Comparison of ENCODE assay signal across 9 mouse cellular contexts in genomic region chr4:136548381-136548801, GRCm38 (mm10). TPM values are rescaled to one million over a fixed set of nuclear protein-coding genes. Genes with fewer than 3 reads are reported as not detected.
DNase-seq lines count a peak whose midpoint lies in the region; ATAC-seq and TF ChIP-seq lines count a peak whose summit lies in the region.
"Had no signal": no experiment of that assay in that cellular context is flagged by ENCODE, and none has a peak within 500 bp of the region (broad histone marks: within the 10 kb centered on the region; RNA-seq: fewer than 3 reads in every experiment).

No protein-coding gene starts in this region.

- no peak overlapping the region for H3K4me3 ChIP-seq in embryonic facial prominence, embryonic 14.5 days (ENCODE audit: low read depth, low read length)
- no peak overlapping the region for H3K4me3 ChIP-seq in embryonic facial prominence, embryonic 10.5 days
- no peak overlapping the region for H3K4me3 ChIP-seq in forebrain, embryonic 14.5 days (ENCODE audit: low read depth, low read length)
- H3K4me3 ChIP-seq in thymus, adult 2 months (ENCODE audit: control insufficient read depth, insufficient read depth, low read length) = no peak overlapping the region

- peaks cover 91% of the 10 kb centered on the region for H3K36me3 ChIP-seq in embryonic facial prominence, embryonic 14.5 days (ENCODE audit: control insufficient read depth, insufficient read depth, low read length)
- H3K36me3 ChIP-seq in embryonic facial prominence, embryonic 10.5 days (replicated peaks) = peaks cover 100% of the 10 kb centered on the region
- peaks cover 93% of the 10 kb centered on the region for H3K36me3 ChIP-seq in forebrain, embryonic 14.5 days (ENCODE audit: control insufficient read depth, insufficient read depth, low read length)
- peaks cover 41% of the 10 kb centered on the region for H3K36me3 ChIP-seq in thymus, adult 2 months (ENCODE audit: control insufficient read depth, insufficient read depth, low read length)

- no peak for TF ChIP-seq CTCF in thymus, adult 2 months (IDR thresholded peaks at IDR 0.05; ENCODE audit: borderline replicate concordance, control insufficient read depth, extremely low read depth, insufficient read depth, low read length, poor library complexity)

- no peak overlapping the region for H3K4me2 ChIP-seq in embryonic facial prominence, embryonic 14.5 days (ENCODE audit: low read depth, low read length)
- no peak overlapping the region for H3K4me2 ChIP-seq in forebrain, embryonic 14.5 days (ENCODE audit: low read length)

- DNase-seq in embryonic facial prominence, embryonic 14.5 days (ENCODE audit: low spot score) = peak; percentile 30
- DNase-seq in embryonic facial prominence, embryonic 10.5 days (ENCODE audit: low spot score) = no peak
- DNase-seq in lung, postnatal 10 days = peak; percentile 18
- no peak for DNase-seq in lung, adult 18-20 months
- peak; percentile 63 for DNase-seq in forebrain, embryonic 14.5 days (ENCODE audit: low spot score)
- no peak for DNase-seq in thymus, adult 2 months
- DNase-seq in frontal cortex, postnatal 14 days (ENCODE audit: low spot score in 2 of 2) = no peak
- DNase-seq: lung, postnatal 14 days had no signal

- TF ChIP-seq POLR2A in thymus, adult 2 months (IDR thresholded peaks at IDR 0.05; ENCODE audit: control insufficient read depth, extremely low read depth, insufficient read depth, low read length, poor library complexity) = no peak

- 86% methylated on average over 1 of the region's 1 CpGs for WGBS in embryonic facial prominence, embryonic 14.5 days
- WGBS in embryonic facial prominence, embryonic 10.5 days = 81% methylated on average over 1 of the region's 1 CpGs
- 0% methylated on average over 1 of the region's 1 CpGs for WGBS in forebrain, embryonic 14.5 days
- 96% methylated on average over 1 of the region's 1 CpGs for WGBS in thymus, adult 2 months

- no peak overlapping the region for H3K9ac ChIP-seq in embryonic facial prominence, embryonic 14.5 days (ENCODE audit: low read depth, low read length)
- H3K9ac ChIP-seq in forebrain, embryonic 14.5 days (ENCODE audit: low read length) = no peak overlapping the region

- no peaks in the 10 kb centered on the region for H3K9me3 ChIP-seq in embryonic facial prominence, embryonic 14.5 days (ENCODE audit: control insufficient read depth, low read length)
- H3K9me3 ChIP-seq in embryonic facial prominence, embryonic 10.5 days = no peaks in the 10 kb centered on the region
- H3K9me3 ChIP-seq in forebrain, embryonic 14.5 days (replicated peaks; ENCODE audit: control insufficient read depth, low read length) = no peaks in the 10 kb centered on the region

- no peaks in the 10 kb centered on the region for H3K4me1 ChIP-seq in embryonic facial prominence, embryonic 14.5 days (ENCODE audit: control insufficient read depth, insufficient read depth, low read length)
- no peaks in the 10 kb centered on the region for H3K4me1 ChIP-seq in embryonic facial prominence, embryonic 10.5 days
- peaks cover 15% of the 10 kb centered on the region for H3K4me1 ChIP-seq in forebrain, embryonic 14.5 days (ENCODE audit: control insufficient read depth, insufficient read depth, low read length)
- no peaks in the 10 kb centered on the region for H3K4me1 ChIP-seq in thymus, adult 2 months (replicated peaks; ENCODE audit: control insufficient read depth, insufficient read depth, low read length)

- no peak for ATAC-seq in embryonic facial prominence, embryonic 14.5 days (ENCODE audit: low read depth)
- ATAC-seq in forebrain, embryonic 14.5 days = peak; percentile 66; the same call in 1 of the 2 replicates
- peak; percentile 65 for ATAC-seq in megakaryocyte progenitor cell, adult 5-6 weeks (replicated peaks; ENCODE audit: poor library complexity)

- H3K27ac ChIP-seq in embryonic facial prominence, embryonic 14.5 days (replicated peaks; ENCODE audit: low read depth, low read length) = no peak overlapping the region; the same call in 1 of the 2 replicates
- no peak overlapping the region for H3K27ac ChIP-seq in embryonic facial prominence, embryonic 10.5 days (replicated peaks)
- H3K27ac ChIP-seq in forebrain, embryonic 14.5 days (ENCODE audit: low read depth, low read length) = peak overlapping the region; percentile 81; the same call in 1 of the 2 replicates
- H3K27ac ChIP-seq in thymus, adult 2 months (ENCODE audit: control insufficient read depth, insufficient read depth, low read length) = no peak overlapping the region

- H3K27me3 ChIP-seq in embryonic facial prominence, embryonic 14.5 days (replicated peaks; ENCODE audit: control insufficient read depth, insufficient read depth, low read length) = no peaks in the 10 kb centered on the region
- H3K27me3 ChIP-seq in embryonic facial prominence, embryonic 10.5 days (replicated peaks; ENCODE audit: low read depth, poor library complexity, severe bottlenecking) = no peaks in the 10 kb centered on the region
- H3K27me3 ChIP-seq in forebrain, embryonic 14.5 days (replicated peaks; ENCODE audit: control insufficient read depth, insufficient read depth, low read length) = no peaks in the 10 kb centered on the region
- H3K27me3 ChIP-seq in thymus, adult 2 months (ENCODE audit: control insufficient read depth, insufficient read depth, low read length) = no peaks in the 10 kb centered on the region

RNA-seq across cellular contexts. Expression of gene Kdm1a, which starts 54.1 kb away (rescaled TPM):
- polyA plus RNA-seq in embryonic facial prominence, embryonic 14.5 days (2014; fragmentation: Nextera tagmentation; extraction: Ambion mirVana) = 48.6 and 54.1 TPM in 2 replicates
- polyA plus RNA-seq in embryonic facial prominence, embryonic 10.5 days (2016; fragmentation: Nextera tagmentation; extraction: Ambion mirVana) = 54.2 and 56.1 TPM in 2 replicates
- polyA plus RNA-seq in forebrain, embryonic 14.5 days (2014; fragmentation: Nextera tagmentation; extraction: Ambion mirVana) = 103 TPM in 2 replicates
- total RNA-seq in megakaryocyte progenitor cell, adult 5-6 weeks (2015) = 35.7 and 46.3 TPM in 2 replicates
- total RNA-seq in megakaryocyte progenitor cell, adult 5-6 weeks (2017) = 78.2 and 80.5 TPM in 2 replicates
- polyA plus RNA-seq in thymus, adult 2 months (2012; rRNA removed) = 64.3 and 70.4 TPM in 2 replicates

Comparison
In these comparisons a context has a peak if more than half of its experiments do, and no peak if none do; other contexts are left out.
1. DNase-seq: peak in embryonic facial prominence, embryonic 14.5 days (single experiment), lung, postnatal 10 days (single experiment) and forebrain, embryonic 14.5 days (single experiment); none in embryonic facial prominence, embryonic 10.5 days (single experiment), lung, adult 18-20 months (0 of 2), thymus, adult 2 months (single experiment) and frontal cortex, postnatal 14 days (0 of 2).